Mouse (Mus musculus): ENCODE data around the gene Bag2.
"Not testable (repeated sequence)": the region's sequence is repeated elsewhere in the genome, so short reads cannot be mapped to it uniquely, and the experiment has no call there.

The Bag2 gene

GRCm38 (mm10) chr1:33749709-33750108 lies 7.9 kb downstream of the Bag2 start:
- DNase-seq (ENCODE audit: low read depth) = not testable (repeated sequence)

GRCm38 (mm10) chr1:33749109-33749508 lies 8.5 kb downstream of the Bag2 start:
- DNase-seq (ENCODE audit: low read depth) = no peak

GRCm38 (mm10) chr1:33745901-33746300 lies 11.7 kb downstream of the Bag2 start:
- no peak for DNase-seq (ENCODE audit: low read depth)

- DNase-seq (ENCODE audit: low read depth) = not testable (repeated sequence)
These were observed 12.8 kb downstream of the Bag2 start for GRCm38 (mm10) chr1:33744815-33745214.

GRCm38 (mm10) chr1:33742903-33743302 lies 14.7 kb downstream of the Bag2 start:
- peak; percentile 34 for DNase-seq (ENCODE audit: low read depth)

GRCm38 (mm10) chr1:33739302-33739701 lies 18.3 kb downstream of the Bag2 start:
- DNase-seq (ENCODE audit: low read depth) = peak; percentile 72

- no peak for DNase-seq (ENCODE audit: low read depth)
These were observed 18.8 kb downstream of the Bag2 start for GRCm38 (mm10) chr1:33738681-33739278.

GRCm38 (mm10) chr1:33738281-33738680 lies 19.3 kb downstream of the Bag2 start:
- DNase-seq (ENCODE audit: low read depth) = no peak

GRCm38 (mm10) chr1:33734001-33734685 lies 23.5 kb downstream of the Bag2 start:
- no peak for DNase-seq (ENCODE audit: low read depth)

GRCm38 (mm10) chr1:33733044-33733443 lies 24.6 kb downstream of the Bag2 start:
- no peak for DNase-seq (ENCODE audit: low read depth)

GRCm38 (mm10) chr1:33725086-33725485 lies 32.5 kb downstream of the Bag2 start:
- DNase-seq (ENCODE audit: low read depth) = no peak

- DNase-seq (ENCODE audit: low read depth) = no peak
These were observed 33.1 kb downstream of the Bag2 start for GRCm38 (mm10) chr1:33724516-33724915.

GRCm38 (mm10) chr1:33721020-33721419 lies 36.6 kb downstream of the Bag2 start:
- DNase-seq (ENCODE audit: low read depth) = no peak

GRCm38 (mm10) chr1:33720231-33720630 lies 37.4 kb downstream of the Bag2 start:
- DNase-seq (ENCODE audit: low read depth) = no peak

- DNase-seq (ENCODE audit: low read depth) = peak; percentile 53
These were observed 37.8 kb downstream of the Bag2 start, which contains the start of gene Rab23 for GRCm38 (mm10) chr1:33719733-33720225. TSS of gene Rab23 (plus strand) at chr1:33719887.

- DNase-seq (ENCODE audit: low read depth) = no peak
These were observed 40.0 kb downstream of the Bag2 start for GRCm38 (mm10) chr1:33717636-33718035.

GRCm38 (mm10) chr1:33714796-33715195 lies 42.8 kb downstream of the Bag2 start:
- DNase-seq (ENCODE audit: low read depth) = no peak

- DNase-seq (ENCODE audit: low read depth) = no peak
These were observed 45.6 kb downstream of the Bag2 start for GRCm38 (mm10) chr1:33712026-33712425.

GRCm38 (mm10) chr1:33709615-33710014 lies 48.0 kb downstream of the Bag2 start:
- no peak for DNase-seq (ENCODE audit: low read depth)

GRCm38 (mm10) chr1:33701244-33701643 lies 56.4 kb downstream of the Bag2 start:
- no peak for DNase-seq (ENCODE audit: low read depth)

- DNase-seq (ENCODE audit: low read depth) = no peak
These were observed 61.6 kb downstream of the Bag2 start for GRCm38 (mm10) chr1:33696016-33696415.
